Mouse (Mus musculus) layer of hippocampus, adult 18-20 months (tissue): ENCODE measurements at regions not wholly inside any gene's neighbourhood (a gene's known extent, or its start where the extent isn't known, plus 50 kb on each side); places are given as distances from the start of the nearest gene placed in this dataset.

Experiments used
- DNase-seq, 2 experiments: peaks; one replicate each; pipeline ENCODE4 v3.0.0; 2022; ENCODE audit warnings: low spot score in 2 of 2

- no peak for DNase-seq
Observed at GRCm38 (mm10) chr16:54279275-54279674, 1018.5 kb downstream of the Zpld1 start.

DNA sequence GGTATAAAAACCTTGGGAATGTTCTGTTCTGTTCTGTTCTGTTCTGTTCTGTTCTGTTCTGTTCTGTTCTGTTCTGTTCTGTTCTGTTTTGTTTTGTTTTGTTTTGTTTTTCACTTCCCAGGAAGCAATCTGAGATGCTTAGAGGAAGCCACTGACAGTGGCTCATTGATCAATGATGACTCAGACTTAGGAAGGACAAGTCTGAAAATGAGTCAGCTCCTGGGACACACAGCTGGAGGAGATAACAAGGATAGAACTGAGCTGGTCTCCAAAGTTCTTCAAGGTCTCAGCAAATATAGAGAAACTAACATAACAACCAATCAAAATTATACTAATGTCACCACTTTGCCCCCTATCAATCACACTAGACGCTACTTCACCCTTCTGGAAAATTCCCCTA is 1033.9 kb downstream of the Zpld1 start:
- no peak for DNase-seq

DNA sequence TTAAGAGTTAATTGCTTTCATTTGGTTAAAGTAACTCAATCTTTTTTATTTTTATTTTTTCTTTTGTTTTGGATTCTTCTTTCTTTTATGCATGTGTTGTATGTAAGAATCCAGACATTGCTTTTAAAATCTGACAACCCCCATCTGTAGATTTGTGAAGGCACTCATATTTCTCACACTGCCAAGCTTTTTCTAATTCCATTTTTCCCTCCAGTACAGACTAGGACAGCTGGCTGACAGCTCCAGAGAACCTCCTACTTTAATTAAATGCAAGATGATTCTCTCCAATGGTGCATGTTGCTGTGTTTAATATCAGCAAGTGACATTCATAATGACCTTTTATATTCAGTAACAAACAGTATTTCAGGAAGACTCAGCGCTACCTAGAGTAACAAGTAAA is 1038.5 kb downstream of the Zpld1 start:
- peak in 1 of 2 experiments; percentile 16 for DNase-seq

- no peak for DNase-seq
Observed at GRCm38 (mm10) chr16:54246883-54247282, 1050.9 kb downstream of the Zpld1 start.

DNA sequence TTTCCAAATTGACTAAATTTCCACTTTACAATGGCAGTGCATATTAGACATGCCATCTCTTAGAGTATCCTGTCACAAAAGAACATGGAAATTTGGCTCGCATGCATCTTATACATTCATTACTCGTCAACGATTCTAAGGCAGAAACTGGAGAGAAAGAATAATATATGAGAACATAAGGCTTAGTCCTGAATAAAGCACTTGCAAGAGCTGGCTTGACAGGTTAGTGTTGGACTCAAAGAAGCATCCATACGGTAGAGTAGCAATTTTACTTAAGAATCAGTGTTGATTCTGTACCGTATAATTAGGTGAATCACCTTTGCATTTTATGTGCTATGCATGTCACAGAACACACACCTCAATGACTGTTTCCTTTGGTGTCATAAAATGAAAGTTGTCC is 1051.4 kb downstream of the Zpld1 start:
- no peak for DNase-seq

DNA sequence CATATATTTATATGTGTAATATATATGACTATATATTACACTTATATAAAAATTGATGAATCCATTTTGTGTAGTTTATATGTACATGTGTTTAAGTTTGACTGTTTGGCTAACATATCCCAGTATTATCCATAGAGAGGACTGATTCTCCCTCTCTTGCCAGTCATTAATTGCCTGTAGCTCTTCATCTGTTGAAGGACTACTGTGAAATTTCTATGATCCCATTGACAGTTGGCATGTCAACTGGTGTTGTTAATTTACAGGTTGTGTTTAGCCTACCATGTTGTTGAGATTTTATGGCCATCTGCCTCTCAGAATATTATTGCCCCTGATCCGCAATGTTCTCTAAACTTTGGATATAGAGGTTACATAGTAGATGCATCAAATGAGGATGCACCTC is 1058.3 kb downstream of the Zpld1 start:
- no peak for DNase-seq

GRCm38 (mm10) chr16:54229445-54230208 is 1068.2 kb downstream of the Zpld1 start:
- no peak for DNase-seq

DNA sequence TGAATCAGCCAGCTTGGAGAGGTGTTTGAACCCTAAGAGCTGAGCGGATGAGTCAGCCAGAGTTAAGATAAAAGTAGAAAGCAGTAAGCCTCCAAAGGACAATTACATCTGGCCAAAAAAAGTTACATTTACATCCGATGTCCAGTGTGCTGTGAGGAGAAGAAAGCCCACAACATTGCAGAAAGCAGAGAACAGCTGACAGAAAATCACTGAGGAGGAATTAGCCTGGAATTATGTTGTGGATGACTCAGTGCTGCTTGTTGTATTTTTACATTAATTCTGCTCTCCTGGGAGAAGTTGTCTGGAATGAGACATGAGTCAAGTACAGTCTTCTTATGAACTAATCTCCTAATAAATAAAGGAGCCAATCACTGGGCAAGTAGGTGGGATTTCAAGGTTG is 1071.6 kb downstream of the Zpld1 start:
- DNase-seq: no peak

- no peak for DNase-seq
Observed at GRCm38 (mm10) chr16:54195205-54195604, 1102.6 kb downstream of the Zpld1 start.

DNA sequence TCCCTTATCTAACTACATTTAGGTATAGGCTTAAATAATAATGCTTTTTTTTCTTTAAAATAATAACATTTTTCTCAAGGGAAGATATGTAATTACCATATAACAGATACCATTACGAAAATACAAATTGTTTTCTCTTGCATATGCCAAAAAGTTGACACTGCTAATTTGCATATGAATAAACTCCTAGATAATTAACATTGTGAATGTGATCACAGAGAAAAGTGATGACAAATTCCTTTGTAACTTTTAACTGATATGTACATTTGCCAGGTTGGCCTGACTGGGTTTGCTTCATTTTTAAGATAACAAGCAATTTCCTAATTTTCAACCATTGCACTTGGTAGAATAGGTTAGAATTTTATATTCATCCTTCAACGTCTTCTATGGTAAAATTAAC is 1103.1 kb downstream of the Zpld1 start:
- DNase-seq: no peak
